Mouse (Mus musculus) heart, embryonic 15.5 days (tissue): ENCODE data around the gene Cyth3. TPM values are rescaled to one million over a fixed set of nuclear protein-coding genes. Genes with fewer than 3 reads are reported as not detected.

Source experiments
- ATAC-seq: fragments of 200-750 bp; cut with Nextera tagmentation; replicated peaks from 2 replicates; pipeline ENCODE4 v1.8.0; 2017; ENCODE audit warnings: low read depth, moderate TSS enrichment; ENCODE audit not compliant: insufficient number of reproducible peaks, insufficient read depth, low FRiP score
- H3K27ac ChIP-seq: fragments of 300-500 bp; sonication (generic); 2 replicates; pipeline ENCODE4 v1.5.1; 2015; ENCODE audit warnings: mild to moderate bottlenecking, inconsistent platforms
- H3K27me3 ChIP-seq: fragments of 300-500 bp; sonication (generic); 2 replicates; pipeline ENCODE4 v1.6.1; 2015; ENCODE audit warnings: inconsistent platforms
- H3K36me3 ChIP-seq: fragments of 300-500 bp; sonication (generic); 2 replicates; pipeline ENCODE4 v1.6.1; 2015; ENCODE audit warnings: mild to moderate bottlenecking, inconsistent platforms
- H3K4me1 ChIP-seq: fragments of 300-500 bp; sonication (generic); replicated peaks from 2 replicates; pipeline ENCODE4 v1.6.1; 2015; ENCODE audit warnings: inconsistent platforms
- H3K4me2 ChIP-seq: fragments of 300-500 bp; sonication (generic); 2 replicates; pipeline ENCODE4 v1.6.1; 2015; ENCODE audit warnings: inconsistent platforms, mild to moderate bottlenecking, moderate library complexity
- H3K4me3 ChIP-seq: fragments of 300-500 bp; sonication (generic); 2 replicates; pipeline ENCODE4 v1.5.1; 2015; ENCODE audit warnings: mild to moderate bottlenecking, inconsistent platforms
- H3K9ac ChIP-seq: fragments of 300-500 bp; sonication (generic); 2 replicates; pipeline ENCODE4 v1.6.1; 2015; ENCODE audit warnings: mild to moderate bottlenecking, inconsistent platforms
- H3K9me3 ChIP-seq: fragments of 300-500 bp; sonication (generic); replicated peaks from 2 replicates; pipeline ENCODE4 v1.6.1; 2016; ENCODE audit warnings: inconsistent platforms
- WGBS: fragments of 180-500 bp; shearing (Covaris S2); methylation state at CpG from one replicate; pipeline ENCODE4 v1.1.7; 2015; ENCODE audit warnings: mixed read lengths; 5-methylcytosine and 5-hydroxymethylcytosine counted together
- polyA plus RNA-seq: library from polyadenylated mRNA; unstranded; fragments of >200 nt; fragmentation: Nextera tagmentation; extraction: Ambion mirVana; gene quantifications from 2 replicates; pipeline ENCODE4 v1.2.1, GENCODE M21; 2015

Gene Cyth3
- polyA plus RNA-seq, 1 experiment from 2014 or later, result 49.9 TPM

GRCm38 (mm10) chr5:143616657-143617329 is 5.5 kb upstream of the Cyth3 start:
- no peak overlapping the region for H3K4me2 ChIP-seq

GRCm38 (mm10) chr5:143617487-143618209 is 4.6 kb upstream of the Cyth3 start:
- Histone ChIP-seq H3K4me3 (no peak overlapping the region), H3K9me3 (no peaks in the 10 kb centered on the region), H3K36me3 (no peaks in the 10 kb centered on the region), H3K4me1 (peaks cover 26% of the 10 kb centered on the region), H3K27me3 (no peaks in the 10 kb centered on the region), H3K9ac (0 out of 2 replicates have a peak overlapping the region, but pooled peaks have one; percentile 1), H3K4me2 (0 out of 2 replicates have a peak overlapping the region, but pooled peaks have one; percentile 24), H3K27ac (peak overlapping the region; percentile 58)
- WGBS, result 27% methylated on average over 10 of the region's 10 CpGs
- peak; percentile 43; the same call in 1 of the 2 replicates for ATAC-seq

More at GRCm38 (mm10) chr5:143616657-143617329, 5.5 kb upstream of the Cyth3 start:
- Histone ChIP-seq H3K27me3 (no peaks in the 10 kb centered on the region), H3K4me1 (peaks cover 23% of the 10 kb centered on the region), H3K4me3 (no peak overlapping the region), H3K27ac (no peak overlapping the region), H3K9ac (no peak overlapping the region), H3K9me3 (no peaks in the 10 kb centered on the region), H3K36me3 (no peaks in the 10 kb centered on the region)
- 98% methylated on average over 3 of the region's 3 CpGs for WGBS
- ATAC-seq, result no peak

GRCm38 (mm10) chr5:143618585-143618984 is 3.7 kb upstream of the Cyth3 start:
- Histone ChIP-seq H3K36me3 (no peaks in the 10 kb centered on the region), H3K27ac (peak overlapping the region; percentile 58; the same call in 1 of the 2 replicates), H3K9ac (no peak overlapping the region), H3K4me2 (no peak overlapping the region), H3K27me3 (no peaks in the 10 kb centered on the region), H3K9me3 (no peaks in the 10 kb centered on the region), H3K4me3 (no peak overlapping the region), H3K4me1 (peaks cover 35% of the 10 kb centered on the region)
- 44% methylated on average over 7 of the region's 7 CpGs for WGBS
- no peak for ATAC-seq

- Histone ChIP-seq H3K4me1 (peaks cover 46% of the 10 kb centered on the region), H3K27me3 (no peaks in the 10 kb centered on the region), H3K9ac (no peak overlapping the region), H3K36me3 (no peaks in the 10 kb centered on the region), H3K27ac (no peak overlapping the region), H3K4me2 (no peak overlapping the region), H3K4me3 (no peak overlapping the region), H3K9me3 (no peaks in the 10 kb centered on the region)
- no peak for ATAC-seq
- WGBS, result 12% methylated on average over 1 of the region's 1 CpGs
Measured at GRCm38 (mm10) chr5:143620196-143620595, 2.1 kb upstream of the Cyth3 start.

- no peaks in the 10 kb centered on the region for H3K36me3 ChIP-seq
- no peak for ATAC-seq
- no peak overlapping the region for H3K4me3 ChIP-seq
- H3K27ac ChIP-seq, result no peak overlapping the region
- WGBS, result 40% methylated on average over 13 of the region's 13 CpGs
- no peak overlapping the region for H3K4me2 ChIP-seq
- H3K4me1 ChIP-seq, result peaks cover 52% of the 10 kb centered on the region
- no peaks in the 10 kb centered on the region for H3K9me3 ChIP-seq
- H3K9ac ChIP-seq, result no peak overlapping the region
- H3K27me3 ChIP-seq, result no peaks in the 10 kb centered on the region
Measured at GRCm38 (mm10) chr5:143620941-143621340, 1.3 kb upstream of the Cyth3 start.

GRCm38 (mm10) chr5:143622623-143623150 is 440 bp downstream of the Cyth3 start:
- Histone ChIP-seq H3K4me1 (peaks cover 53% of the 10 kb centered on the region), H3K27ac (peak overlapping the region; percentile 89)
- WGBS, result under 1% methylated on average over 48 of the region's 48 CpGs

GRCm38 (mm10) chr5:143623356-143624295 is 1.4 kb downstream of the Cyth3 start:
- WGBS, result 43% methylated on average over 19 of the region's 19 CpGs
- Histone ChIP-seq H3K27me3 (no peaks in the 10 kb centered on the region), H3K4me2 (peak overlapping the region; percentile 88), H3K27ac (peak overlapping the region; percentile 89; the same call in 1 of the 2 replicates), H3K9ac (peak overlapping the region; percentile 98), H3K4me3 (peak overlapping the region; percentile 94), H3K36me3 (no peaks in the 10 kb centered on the region), H3K9me3 (no peaks in the 10 kb centered on the region), H3K4me1 (peaks cover 49% of the 10 kb centered on the region)
- no peak for ATAC-seq

More at GRCm38 (mm10) chr5:143622623-143623150, 440 bp downstream of the Cyth3 start:
- Histone ChIP-seq H3K9me3 (no peaks in the 10 kb centered on the region), H3K27me3 (no peaks in the 10 kb centered on the region), H3K9ac (peak overlapping the region; percentile 98), H3K4me2 (peak overlapping the region; percentile 88), H3K36me3 (no peaks in the 10 kb centered on the region), H3K4me3 (peak overlapping the region; percentile 94)
- peak; percentile 82 for ATAC-seq

- Histone ChIP-seq H3K36me3 (no peaks in the 10 kb centered on the region), H3K27ac (no peak overlapping the region), H3K27me3 (no peaks in the 10 kb centered on the region), H3K9me3 (no peaks in the 10 kb centered on the region), H3K9ac (no peak overlapping the region), H3K4me2 (peak overlapping the region; percentile 88), H3K4me1 (peaks cover 45% of the 10 kb centered on the region), H3K4me3 (peak overlapping the region; percentile 94; the same call in 1 of the 2 replicates)
- WGBS, result 64% methylated on average over 3 of the region's 3 CpGs
- no peak for ATAC-seq
Measured at GRCm38 (mm10) chr5:143624449-143624848, 2.2 kb downstream of the Cyth3 start.

GRCm38 (mm10) chr5:143625497-143625896 is 3.2 kb downstream of the Cyth3 start:
- peaks cover 45% of the 10 kb centered on the region for H3K4me1 ChIP-seq
- H3K27ac ChIP-seq, result peak overlapping the region; percentile 56
- no peaks in the 10 kb centered on the region for H3K36me3 ChIP-seq
- peak overlapping the region; percentile 36; the same call in 1 of the 2 replicates for H3K4me2 ChIP-seq
- no peaks in the 10 kb centered on the region for H3K27me3 ChIP-seq
- ATAC-seq, result no peak
- H3K9ac ChIP-seq, result no peak overlapping the region
- WGBS, result 61% methylated on average over 12 of the region's 12 CpGs
- no peaks in the 10 kb centered on the region for H3K9me3 ChIP-seq
- H3K4me3 ChIP-seq, result peak overlapping the region; percentile 3

GRCm38 (mm10) chr5:143625940-143626588 is 3.8 kb downstream of the Cyth3 start:
- Histone ChIP-seq H3K9me3 (no peaks in the 10 kb centered on the region), H3K4me1 (peaks cover 42% of the 10 kb centered on the region), H3K4me2 (peak overlapping the region; percentile 36), H3K36me3 (no peaks in the 10 kb centered on the region), H3K27me3 (no peaks in the 10 kb centered on the region), H3K9ac (no peak overlapping the region), H3K4me3 (peak overlapping the region; percentile 3), H3K27ac (peak overlapping the region; percentile 56)
- 58% methylated on average over 11 of the region's 11 CpGs for WGBS
- no peak for ATAC-seq
